In the genomic region with DNA sequence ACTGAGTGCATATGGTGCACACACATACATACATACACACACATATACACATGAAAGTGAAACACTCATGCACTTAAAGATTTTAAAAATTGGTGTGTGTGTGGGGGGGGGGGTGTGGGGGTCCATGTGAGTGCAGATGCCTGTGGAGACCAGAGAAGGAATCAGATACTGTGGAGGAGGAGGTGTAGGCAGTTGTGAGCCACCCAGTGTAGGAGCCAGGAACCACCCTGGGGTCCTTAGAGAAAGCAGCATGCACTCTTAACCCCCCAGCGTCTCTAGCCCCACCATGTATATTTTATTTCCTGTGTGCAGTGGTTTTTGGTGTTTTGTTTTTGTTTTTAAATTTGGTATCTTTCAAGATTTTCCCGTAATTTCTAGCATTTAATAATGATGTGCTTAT, we compare ENCODE assay signal across 21 mouse cellular contexts. TPM values are rescaled to one million over a fixed set of nuclear protein-coding genes. Genes with fewer than 3 reads are reported as not detected.
DNase-seq lines count a peak whose midpoint lies in the region; ATAC-seq and TF ChIP-seq lines count a peak whose summit lies in the region.
"Had no signal": no experiment of that assay in that cellular context is flagged by ENCODE, and none has a peak within 500 bp of the region (broad histone marks: within the 10 kb centered on the region; RNA-seq: fewer than 3 reads in every experiment).

No protein-coding gene starts in this region.

- no peak overlapping the region for H3K4me2 ChIP-seq in intestine, postnatal 0 days (replicated peaks; ENCODE audit: low read depth)
- H3K4me2 ChIP-seq in intestine, embryonic 16.5 days (ENCODE audit: low read depth, low read length): no peak overlapping the region
- H3K4me2 ChIP-seq: embryonic facial prominence, embryonic 13.5 days; embryonic facial prominence, embryonic 15.5 days; forebrain, embryonic 12.5 days had no signal

- WGBS in intestine, postnatal 0 days: 79% methylated on average over 2 of the region's 2 CpGs
- WGBS in intestine, embryonic 16.5 days: 90% methylated on average over 2 of the region's 2 CpGs

- peaks cover 60% of the 10 kb centered on the region for H3K36me3 ChIP-seq in intestine, postnatal 0 days (ENCODE audit: control insufficient read depth, insufficient read depth)
- H3K36me3 ChIP-seq in intestine, embryonic 16.5 days (ENCODE audit: control insufficient read depth, insufficient read depth, low read length): peaks cover 19% of the 10 kb centered on the region

- no peak for ATAC-seq in intestine, postnatal 0 days
- no peak for ATAC-seq in intestine, embryonic 16.5 days
- ATAC-seq: forebrain, embryonic 14.5 days; forebrain, embryonic 16.5 days had no signal

- no peaks in the 10 kb centered on the region for H3K27me3 ChIP-seq in intestine, postnatal 0 days (replicated peaks; ENCODE audit: control insufficient read depth, insufficient read depth, low read length)
- no peaks in the 10 kb centered on the region for H3K27me3 ChIP-seq in intestine, embryonic 16.5 days (replicated peaks; ENCODE audit: control insufficient read depth, insufficient read depth, low read length)
- H3K27me3 ChIP-seq: embryonic facial prominence, embryonic 13.5 days; embryonic facial prominence, embryonic 15.5 days; forebrain, embryonic 12.5 days had no signal

- H3K27ac ChIP-seq in intestine, postnatal 0 days (ENCODE audit: low read depth, low read length): peak overlapping the region; percentile 28; the same call in 1 of the 2 replicates
- no peak overlapping the region for H3K27ac ChIP-seq in intestine, embryonic 16.5 days (ENCODE audit: low read length)
- H3K27ac ChIP-seq: embryonic facial prominence, embryonic 13.5 days; embryonic facial prominence, embryonic 15.5 days; forebrain, embryonic 10.5 days had no signal

- H3K9me3 ChIP-seq in intestine, postnatal 0 days (ENCODE audit: control insufficient read depth): no peaks in the 10 kb centered on the region
- no peaks in the 10 kb centered on the region for H3K9me3 ChIP-seq in intestine, embryonic 16.5 days (ENCODE audit: control insufficient read depth, low read length)
- H3K9me3 ChIP-seq: embryonic facial prominence, embryonic 13.5 days; embryonic facial prominence, embryonic 15.5 days; forebrain, embryonic 10.5 days; forebrain, embryonic 12.5 days had no signal

- no peaks in the 10 kb centered on the region for H3K4me1 ChIP-seq in intestine, postnatal 0 days (replicated peaks; ENCODE audit: control insufficient read depth, insufficient read depth, low read length)
- no peaks in the 10 kb centered on the region for H3K4me1 ChIP-seq in intestine, embryonic 16.5 days (ENCODE audit: control insufficient read depth, insufficient read depth, low read length)
- H3K4me1 ChIP-seq: forebrain, embryonic 10.5 days; forebrain, embryonic 12.5 days had no signal

- intact Hi-C loops in heart, postnatal 14 days (cut with DNase I): no loop called here

- no peak overlapping the region for H3K4me3 ChIP-seq in intestine, postnatal 0 days (ENCODE audit: low read depth, low read length)
- H3K4me3 ChIP-seq in intestine, embryonic 16.5 days (ENCODE audit: low read length): no peak overlapping the region
- H3K4me3 ChIP-seq: embryonic facial prominence, embryonic 13.5 days; embryonic facial prominence, embryonic 15.5 days; erythroblast, embryonic 14.5 days; forebrain, embryonic 10.5 days; forebrain, embryonic 12.5 days had no signal

- DNase-seq in heart, adult 11 months: peak; percentile 68
- DNase-seq in heart, postnatal 14 days: no peak
- DNase-seq: adrenal gland, adult 2 months; adrenal gland, postnatal 10 days; adrenal gland, postnatal 25 days; cerebellum, adult 11 months; cerebellum, adult 18-20 months; cerebellum, adult 8-10 months; cerebellum, adult 9-11 months; cerebellum, postnatal 14 days; cerebellum, postnatal 36 days; embryo, embryonic 11 days had no signal

- no peak for TF ChIP-seq CTCF in intestine, postnatal 0 days (IDR thresholded peaks at IDR 0.05; ENCODE audit: low read depth)

- no peak overlapping the region for H3K9ac ChIP-seq in intestine, postnatal 0 days (ENCODE audit: low read depth, low read length)
- H3K9ac ChIP-seq in intestine, embryonic 16.5 days (ENCODE audit: low read depth, low read length): no peak overlapping the region
- H3K9ac ChIP-seq: embryonic facial prominence, embryonic 13.5 days; embryonic facial prominence, embryonic 15.5 days; forebrain, embryonic 12.5 days had no signal

RNA-seq across cellular contexts. Expression of gene Nedd4, which starts 45.9 kb away (rescaled TPM):
- 100 to 1,000 TPM; 405 to 416 TPM for total RNA-seq in heart, postnatal 14 days (2021)
- polyA plus RNA-seq in intestine, postnatal 0 days (2015; fragmentation: Nextera tagmentation; extraction: Ambion mirVana): 142 and 160 TPM in 2 replicates
- polyA plus RNA-seq in intestine, embryonic 16.5 days (2015; fragmentation: Nextera tagmentation; extraction: Ambion mirVana): 397 and 409 TPM in 2 replicates
